In the genomic region with DNA sequence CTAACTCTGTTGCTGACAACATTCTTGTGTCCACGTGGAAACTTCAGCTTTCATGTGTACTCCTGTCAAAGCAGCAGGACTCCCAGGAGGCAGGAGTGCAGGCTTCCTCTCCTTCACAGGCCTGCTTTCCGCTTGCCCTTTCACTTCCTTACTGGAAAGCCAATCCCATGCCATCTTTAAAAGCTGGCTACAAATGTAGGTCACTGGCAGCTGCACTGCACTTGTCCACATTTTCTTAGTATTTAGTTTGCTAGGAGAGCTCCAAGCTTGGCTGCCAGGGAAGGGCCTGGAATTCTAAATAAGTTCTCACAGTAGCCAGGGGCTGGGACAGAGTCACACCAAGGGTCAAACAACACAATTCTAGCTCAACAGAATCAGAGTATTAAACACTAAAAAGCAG, we compare ENCODE assay signal across 9 mouse cellular contexts. TPM values are rescaled to one million over a fixed set of nuclear protein-coding genes. Genes with fewer than 3 reads are reported as not detected.
A peak's percentile ranks its signal among the peaks of the same experiment; 100 is the strongest.
DNase-seq lines count a peak whose midpoint lies in the region; ATAC-seq and TF ChIP-seq lines count a peak whose summit lies in the region.
"Had no signal": no experiment of that assay in that cellular context is flagged by ENCODE, and none has a peak within 500 bp of the region (broad histone marks: within the 10 kb centered on the region; RNA-seq: fewer than 3 reads in every experiment).

No protein-coding gene starts in this region.

- H3K36me3 ChIP-seq in midbrain, postnatal 0 days (ENCODE audit: insufficient read depth, low read length): no peaks in the 10 kb centered on the region
- no peaks in the 10 kb centered on the region for H3K36me3 ChIP-seq in midbrain, embryonic 15.5 days (replicated peaks)
- H3K36me3 ChIP-seq: limb, embryonic 15.5 days had no signal

- no peaks in the 10 kb centered on the region for H3K9me3 ChIP-seq in midbrain, postnatal 0 days (ENCODE audit: low read length)
- H3K9me3 ChIP-seq in midbrain, embryonic 15.5 days: no peaks in the 10 kb centered on the region
- H3K9me3 ChIP-seq: limb, embryonic 15.5 days had no signal

- peak; percentile 33 for DNase-seq in adrenal gland, adult 2 months
- DNase-seq in adrenal gland, postnatal 4 days (ENCODE audit: low spot score in 2 of 2): no peak
- DNase-seq in midbrain, postnatal 0 days (ENCODE audit: low spot score): peak; percentile 80
- peak; percentile 1 to 11 for DNase-seq in kidney, postnatal 36 days
- DNase-seq in right cerebral cortex, postnatal 36 days (ENCODE audit: low spot score in 2 of 2): peak; percentile 7 to 8
- DNase-seq in c-Kit-positive CD71-positive TER-119-positive erythroid progenitor cells, embryonic 14.5 days (ENCODE audit: low spot score): no peak

- H3K9ac ChIP-seq in midbrain, postnatal 0 days (replicated peaks; ENCODE audit: low read length, poor library complexity, severe bottlenecking): no peak overlapping the region
- no peak overlapping the region for H3K9ac ChIP-seq in midbrain, embryonic 15.5 days
- H3K9ac ChIP-seq: limb, embryonic 15.5 days had no signal

- H3K27me3 ChIP-seq in midbrain, postnatal 0 days (ENCODE audit: insufficient read depth, low read length): no peaks in the 10 kb centered on the region
- no peaks in the 10 kb centered on the region for H3K27me3 ChIP-seq in midbrain, embryonic 15.5 days (replicated peaks)
- H3K27me3 ChIP-seq: limb, embryonic 15.5 days had no signal

- peak overlapping the region; percentile 4; the same call in 1 of the 2 replicates for H3K27ac ChIP-seq in midbrain, postnatal 0 days (ENCODE audit: low read depth, low read length)
- H3K27ac ChIP-seq in midbrain, embryonic 15.5 days: no peak overlapping the region
- H3K27ac ChIP-seq: limb, embryonic 15.5 days had no signal

- H3K4me2 ChIP-seq in midbrain, postnatal 0 days (ENCODE audit: low read depth, low read length, poor library complexity, severe bottlenecking): no peak overlapping the region
- no peak overlapping the region for H3K4me2 ChIP-seq in midbrain, embryonic 15.5 days
- H3K4me2 ChIP-seq: limb, embryonic 15.5 days had no signal

- H3K4me1 ChIP-seq in midbrain, postnatal 0 days (ENCODE audit: insufficient read depth, low read length): no peaks in the 10 kb centered on the region
- H3K4me1 ChIP-seq in midbrain, embryonic 15.5 days: no peaks in the 10 kb centered on the region
- H3K4me1 ChIP-seq: limb, embryonic 15.5 days had no signal

- WGBS in midbrain, postnatal 0 days: 40% methylated on average over 2 of the region's 2 CpGs
- 43% methylated on average over 2 of the region's 2 CpGs for WGBS in midbrain, embryonic 15.5 days

- TF ChIP-seq CTCF in midbrain, postnatal 0 days (IDR thresholded peaks at IDR 0.05): no peak

- H3K4me3 ChIP-seq in midbrain, postnatal 0 days (ENCODE audit: low read depth, low read length): no peak overlapping the region
- no peak overlapping the region for H3K4me3 ChIP-seq in midbrain, embryonic 15.5 days
- H3K4me3 ChIP-seq: limb, embryonic 15.5 days had no signal

- peak; percentile 74; the same call in 1 of the 2 replicates for ATAC-seq in midbrain, postnatal 0 days (ENCODE audit: low FRiP score)
- ATAC-seq in midbrain, embryonic 15.5 days (replicated peaks): no peak
- no peak for ATAC-seq in monocyte, adult 5-6 weeks (replicated peaks; ENCODE audit: insufficient number of reproducible peaks, low FRiP score, low TSS enrichment, poor library complexity, severe bottlenecking)

RNA-seq across cellular contexts. Expression of a gene that starts 49.6 kb away (rescaled TPM):
- total RNA-seq in adrenal gland, adult 2 months (2021): 10 to 100 TPM; 12.9 to 17.1 TPM
- 12.6 and 16.9 TPM in 2 replicates for polyA plus RNA-seq in adrenal gland, adult 2 months (2012; rRNA removed)
- total RNA-seq in adrenal gland, postnatal 4 days (2021): 10 to 100 TPM; 20.8 to 23.6 TPM
- 22.3 and 25.3 TPM in 2 replicates for total RNA-seq in midbrain, postnatal 0 days (2014; rRNA removed)
- polyA plus RNA-seq in midbrain, postnatal 0 days (2015; fragmentation: Nextera tagmentation; extraction: Ambion mirVana): 24.7 and 29.2 TPM in 2 replicates
- 33.3 and 34.4 TPM in 2 replicates for polyA plus RNA-seq in midbrain, embryonic 15.5 days (2015; fragmentation: Nextera tagmentation; extraction: Ambion mirVana)
- 2.2 to 12.3 TPM (median 3.8 TPM) in 3 replicates for total RNA-seq in monocyte, adult 5-6 weeks (2017)

RNA-seq across cellular contexts. Expression of a gene that starts 49.7 kb away (rescaled TPM):
- total RNA-seq in adrenal gland, adult 2 months (2021): 10 to 100 TPM; 46.4 to 52.7 TPM
- 1.4 and 1.9 TPM in 2 replicates for polyA plus RNA-seq in adrenal gland, adult 2 months (2012; rRNA removed)
- 10 to 100 TPM; 35.6 to 37.1 TPM for total RNA-seq in adrenal gland, postnatal 4 days (2021)
- total RNA-seq in midbrain, postnatal 0 days (2014; rRNA removed): 29.2 and 34.1 TPM in 2 replicates
- 82.1 and 84.5 TPM in 2 replicates for polyA plus RNA-seq in midbrain, postnatal 0 days (2015; fragmentation: Nextera tagmentation; extraction: Ambion mirVana)
- polyA plus RNA-seq in midbrain, embryonic 15.5 days (2015; fragmentation: Nextera tagmentation; extraction: Ambion mirVana): 82.6 and 86.3 TPM in 2 replicates
- total RNA-seq in monocyte, adult 5-6 weeks (2017): 22.5 to 26.8 TPM (median 24.0 TPM) in 3 replicates

Comparison
In these comparisons a context has a peak if more than half of its experiments do, and no peak if none do; other contexts are left out.
1. DNase-seq: peak in adrenal gland, adult 2 months (single experiment), midbrain, postnatal 0 days (single experiment), kidney, postnatal 36 days (2 of 2) and right cerebral cortex, postnatal 36 days (2 of 2); none in adrenal gland, postnatal 4 days (0 of 2) and c-Kit-positive CD71-positive TER-119-positive erythroid progenitor cells, embryonic 14.5 days (single experiment).